23 mouse cellular contexts compared by ENCODE assay signal in the genomic region with DNA sequence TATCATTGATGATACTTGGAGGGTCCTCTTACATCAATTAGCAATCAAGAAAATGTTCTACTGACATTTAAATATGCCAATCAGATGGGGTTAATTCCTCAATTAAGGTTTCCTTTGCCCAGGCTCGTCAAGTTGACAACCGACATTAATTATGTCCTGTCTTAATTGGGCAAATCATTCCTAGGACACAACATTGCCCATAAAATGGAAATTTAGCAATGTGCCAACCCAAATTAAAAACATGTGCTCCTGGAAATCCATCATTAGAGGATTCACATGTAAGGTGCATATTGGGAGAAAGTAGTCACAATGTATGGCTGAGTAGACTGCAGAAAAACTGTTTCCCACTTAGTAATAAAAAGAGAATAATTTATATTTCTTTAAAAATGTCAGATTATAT.
DNase-seq lines count a peak whose midpoint lies in the region; ATAC-seq and TF ChIP-seq lines count a peak whose summit lies in the region.
"Had no signal": no experiment of that assay in that cellular context is flagged by ENCODE, and none has a peak within 500 bp of the region (broad histone marks: within the 10 kb centered on the region; RNA-seq: fewer than 3 reads in every experiment).

No protein-coding gene starts in this region.

- H3K9ac ChIP-seq in forebrain, embryonic 11.5 days (ENCODE audit: low read length): no peak overlapping the region
- no peak overlapping the region for H3K9ac ChIP-seq in forebrain, embryonic 14.5 days (ENCODE audit: low read length)
- no peak overlapping the region for H3K9ac ChIP-seq in forebrain, postnatal 0 days
- no peak overlapping the region for H3K9ac ChIP-seq in intestine, postnatal 0 days (ENCODE audit: low read depth, low read length)
- H3K9ac ChIP-seq in heart, embryonic 12.5 days: no peak overlapping the region
- H3K9ac ChIP-seq: heart, embryonic 13.5 days; hindbrain, embryonic 14.5 days had no signal

- ATAC-seq in forebrain, embryonic 11.5 days (replicated peaks; ENCODE audit: low FRiP score): peak; percentile 56; the same call in 1 of the 2 replicates
- ATAC-seq in forebrain, embryonic 14.5 days: peak; percentile 63
- no peak for ATAC-seq in forebrain, postnatal 0 days
- no peak for ATAC-seq in intestine, postnatal 0 days
- no peak for ATAC-seq in heart, embryonic 12.5 days (ENCODE audit: insufficient number of reproducible peaks, low FRiP score)
- ATAC-seq: Patski had no signal

- no peak for DNase-seq in forebrain, embryonic 11.5 days (ENCODE audit: low spot score)
- no peak for DNase-seq in forebrain, embryonic 10.5 days (ENCODE audit: extremely low spot score, low spot score)
- peak; percentile 83 for DNase-seq in forebrain, embryonic 14.5 days (ENCODE audit: low spot score)
- peak; percentile 1 for DNase-seq in forebrain, postnatal 0 days
- no peak for DNase-seq in embryo, embryonic 9.5 days (ENCODE audit: extremely low spot score)
- no peak for DNase-seq in ovary, postnatal 10 days (ENCODE audit: low spot score)
- DNase-seq: adrenal gland, adult 2 months; adrenal gland, postnatal 14 days; cerebellum, adult 11-12 months; cerebellum, adult 8-10 months; cerebellum, postnatal 10 days; cerebellum, postnatal 36 days; embryo, embryonic 11 days; gastrocnemius, postnatal 25 days; heart, adult 18-20 months; heart, postnatal 14 days; heart, postnatal 4 days; kidney, adult 11 months had no signal

- H3K4me3 ChIP-seq in forebrain, embryonic 11.5 days (ENCODE audit: low read depth, low read length): no peak overlapping the region
- no peak overlapping the region for H3K4me3 ChIP-seq in forebrain, embryonic 10.5 days
- H3K4me3 ChIP-seq in forebrain, embryonic 14.5 days (ENCODE audit: low read depth, low read length): no peak overlapping the region
- no peak overlapping the region for H3K4me3 ChIP-seq in forebrain, postnatal 0 days (ENCODE audit: low read depth, low read length)
- no peak overlapping the region for H3K4me3 ChIP-seq in intestine, postnatal 0 days (ENCODE audit: low read depth, low read length)
- no peak overlapping the region for H3K4me3 ChIP-seq in heart, embryonic 12.5 days
- H3K4me3 ChIP-seq: heart, embryonic 13.5 days had no signal

- no peaks in the 10 kb centered on the region for H3K36me3 ChIP-seq in forebrain, embryonic 11.5 days (ENCODE audit: control insufficient read depth, insufficient read depth, low read length)
- H3K36me3 ChIP-seq in forebrain, embryonic 10.5 days (replicated peaks): no peaks in the 10 kb centered on the region
- H3K36me3 ChIP-seq in forebrain, embryonic 14.5 days (ENCODE audit: control insufficient read depth, insufficient read depth, low read length): no peaks in the 10 kb centered on the region
- H3K36me3 ChIP-seq in forebrain, postnatal 0 days (ENCODE audit: insufficient read depth): no peaks in the 10 kb centered on the region
- no peaks in the 10 kb centered on the region for H3K36me3 ChIP-seq in intestine, postnatal 0 days (ENCODE audit: control insufficient read depth, insufficient read depth)
- no peaks in the 10 kb centered on the region for H3K36me3 ChIP-seq in heart, embryonic 12.5 days
- H3K36me3 ChIP-seq: heart, embryonic 13.5 days had no signal

- H3K27ac ChIP-seq in forebrain, embryonic 11.5 days (ENCODE audit: low read depth, low read length): no peak overlapping the region
- H3K27ac ChIP-seq in forebrain, embryonic 10.5 days: no peak overlapping the region
- no peak overlapping the region for H3K27ac ChIP-seq in forebrain, embryonic 14.5 days (ENCODE audit: low read depth, low read length)
- no peak overlapping the region for H3K27ac ChIP-seq in forebrain, postnatal 0 days (ENCODE audit: low read depth, low read length)
- H3K27ac ChIP-seq in intestine, postnatal 0 days (ENCODE audit: low read depth, low read length): no peak overlapping the region
- no peak overlapping the region for H3K27ac ChIP-seq in heart, embryonic 12.5 days (ENCODE audit: poor library complexity, severe bottlenecking)
- H3K27ac ChIP-seq: heart, embryonic 13.5 days; hindbrain, embryonic 14.5 days had no signal

- no peak overlapping the region for H3K4me2 ChIP-seq in forebrain, embryonic 11.5 days (ENCODE audit: low read depth, low read length, severe bottlenecking)
- no peak overlapping the region for H3K4me2 ChIP-seq in forebrain, embryonic 14.5 days (ENCODE audit: low read length)
- no peak overlapping the region for H3K4me2 ChIP-seq in forebrain, postnatal 0 days (ENCODE audit: low read depth)
- no peak overlapping the region for H3K4me2 ChIP-seq in intestine, postnatal 0 days (replicated peaks; ENCODE audit: low read depth)
- no peak overlapping the region for H3K4me2 ChIP-seq in heart, embryonic 12.5 days
- H3K4me2 ChIP-seq: heart, embryonic 13.5 days; hindbrain, embryonic 14.5 days had no signal

- H3K27me3 ChIP-seq in forebrain, embryonic 11.5 days (ENCODE audit: control insufficient read depth, insufficient read depth, low read length): no peaks in the 10 kb centered on the region
- no peaks in the 10 kb centered on the region for H3K27me3 ChIP-seq in forebrain, embryonic 10.5 days (ENCODE audit: poor library complexity, severe bottlenecking)
- no peaks in the 10 kb centered on the region for H3K27me3 ChIP-seq in forebrain, embryonic 14.5 days (replicated peaks; ENCODE audit: control insufficient read depth, insufficient read depth, low read length)
- H3K27me3 ChIP-seq in forebrain, postnatal 0 days (ENCODE audit: insufficient read depth, low read length): no peaks in the 10 kb centered on the region
- H3K27me3 ChIP-seq in intestine, postnatal 0 days (replicated peaks; ENCODE audit: control insufficient read depth, insufficient read depth, low read length): no peaks in the 10 kb centered on the region
- H3K27me3 ChIP-seq in heart, embryonic 12.5 days (replicated peaks): no peaks in the 10 kb centered on the region
- H3K27me3 ChIP-seq: heart, embryonic 13.5 days had no signal

- 67% methylated on average over 2 of the region's 2 CpGs for WGBS in forebrain, embryonic 11.5 days
- WGBS in forebrain, embryonic 10.5 days: 90% methylated on average over 2 of the region's 2 CpGs
- 26% methylated on average over 2 of the region's 2 CpGs for WGBS in forebrain, embryonic 14.5 days
- 32% methylated on average over 2 of the region's 2 CpGs for WGBS in forebrain, postnatal 0 days
- WGBS in intestine, postnatal 0 days: 91% methylated on average over 2 of the region's 2 CpGs
- WGBS in heart, embryonic 12.5 days: 81% methylated on average over 2 of the region's 2 CpGs

- H3K9me3 ChIP-seq in forebrain, embryonic 11.5 days (ENCODE audit: control insufficient read depth, low read length): no peaks in the 10 kb centered on the region
- no peaks in the 10 kb centered on the region for H3K9me3 ChIP-seq in forebrain, embryonic 10.5 days
- no peaks in the 10 kb centered on the region for H3K9me3 ChIP-seq in forebrain, embryonic 14.5 days (replicated peaks; ENCODE audit: control insufficient read depth, low read length)
- no peaks in the 10 kb centered on the region for H3K9me3 ChIP-seq in forebrain, postnatal 0 days (ENCODE audit: low read length)
- H3K9me3 ChIP-seq in intestine, postnatal 0 days (ENCODE audit: control insufficient read depth): no peaks in the 10 kb centered on the region
- no peaks in the 10 kb centered on the region for H3K9me3 ChIP-seq in heart, embryonic 12.5 days (replicated peaks)
- H3K9me3 ChIP-seq: heart, embryonic 13.5 days had no signal

- no peaks in the 10 kb centered on the region for H3K4me1 ChIP-seq in forebrain, embryonic 11.5 days (replicated peaks; ENCODE audit: control insufficient read depth, insufficient read depth, low read length)
- H3K4me1 ChIP-seq in forebrain, embryonic 10.5 days: 0 out of 2 replicates have a peak, but pooled peaks cover 3% of the 10 kb centered on the region
- peaks cover 4% of the 10 kb centered on the region; the same call in 1 of the 2 replicates for H3K4me1 ChIP-seq in forebrain, embryonic 14.5 days (ENCODE audit: control insufficient read depth, insufficient read depth, low read length)
- H3K4me1 ChIP-seq in forebrain, postnatal 0 days (ENCODE audit: insufficient read depth): no peaks in the 10 kb centered on the region
- no peaks in the 10 kb centered on the region for H3K4me1 ChIP-seq in intestine, postnatal 0 days (replicated peaks; ENCODE audit: control insufficient read depth, insufficient read depth, low read length)
- no peaks in the 10 kb centered on the region for H3K4me1 ChIP-seq in heart, embryonic 12.5 days (replicated peaks)
- H3K4me1 ChIP-seq: heart, embryonic 13.5 days had no signal

- TF ChIP-seq CTCF in forebrain, postnatal 0 days (IDR thresholded peaks at IDR 0.05; ENCODE audit: low read depth): no peak
- no peak for TF ChIP-seq CTCF in intestine, postnatal 0 days (IDR thresholded peaks at IDR 0.05; ENCODE audit: low read depth)

Comparison
In these comparisons a context has a peak if more than half of its experiments do, and no peak if none do; other contexts are left out.
1. ATAC-seq: peak in forebrain, embryonic 11.5 days (single experiment) and forebrain, embryonic 14.5 days (single experiment); none in forebrain, postnatal 0 days (single experiment), intestine, postnatal 0 days (single experiment) and heart, embryonic 12.5 days (single experiment).
2. DNase-seq: peak in forebrain, embryonic 14.5 days (single experiment) and forebrain, postnatal 0 days (single experiment); none in forebrain, embryonic 11.5 days (single experiment), forebrain, embryonic 10.5 days (single experiment), embryo, embryonic 9.5 days (single experiment) and ovary, postnatal 10 days (single experiment).